Mouse (Mus musculus): ENCODE measurements around the gene Man2a2. TPM values are rescaled to one million over a fixed set of nuclear protein-coding genes. Genes with fewer than 3 reads are reported as not detected.
A peak's percentile ranks its signal among the peaks of the same experiment; 100 is the strongest.

The Man2a2 gene
- polyA plus RNA-seq, 1 experiment from 2014 or later = 21.6 TPM

DNA sequence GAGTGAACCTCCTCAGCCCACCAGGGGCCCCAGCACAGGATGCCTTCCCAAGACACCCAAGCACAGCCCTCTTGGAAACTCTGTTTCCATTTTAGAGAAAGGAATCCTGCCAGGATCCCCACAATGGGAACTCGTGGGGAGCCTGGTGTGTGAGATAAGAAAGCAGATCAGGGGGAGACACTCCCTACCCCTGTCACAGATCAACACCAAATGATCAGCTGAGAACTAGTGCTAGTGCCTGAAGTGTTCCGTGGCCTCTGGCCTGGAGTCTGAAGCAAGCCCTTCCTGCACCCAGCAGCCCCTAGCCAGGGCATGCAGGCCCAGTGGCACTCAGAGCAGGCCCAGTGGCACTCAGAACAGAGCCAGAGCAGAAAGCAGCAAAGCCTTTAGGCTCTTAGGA is 20.4 kb downstream of the Man2a2 start:
- no peak overlapping the region for H3K27ac ChIP-seq
- ATAC-seq (ENCODE audit: low FRiP score) (no peak), DNase-seq (ENCODE audit: low spot score) (no peak)
- no peak overlapping the region for H3K4me3 ChIP-seq (replicated peaks; ENCODE audit: low read length)
- 73% methylated on average over 2 of the region's 2 CpGs for WGBS
- no peaks in the 10 kb centered on the region for H3K27me3 ChIP-seq (ENCODE audit: control insufficient read depth, insufficient read depth, low read length)
- H3K9ac ChIP-seq = no peak overlapping the region
- H3K4me2 ChIP-seq (replicated peaks) = no peak overlapping the region
- no peaks in the 10 kb centered on the region for H3K4me1 ChIP-seq (replicated peaks; ENCODE audit: control insufficient read depth, insufficient read depth, low read length)
- H3K36me3 ChIP-seq (replicated peaks; ENCODE audit: control insufficient read depth, insufficient read depth) = peaks cover 53% of the 10 kb centered on the region
- H3K9me3 ChIP-seq (ENCODE audit: control insufficient read depth, low read length) = no peaks in the 10 kb centered on the region

DNA sequence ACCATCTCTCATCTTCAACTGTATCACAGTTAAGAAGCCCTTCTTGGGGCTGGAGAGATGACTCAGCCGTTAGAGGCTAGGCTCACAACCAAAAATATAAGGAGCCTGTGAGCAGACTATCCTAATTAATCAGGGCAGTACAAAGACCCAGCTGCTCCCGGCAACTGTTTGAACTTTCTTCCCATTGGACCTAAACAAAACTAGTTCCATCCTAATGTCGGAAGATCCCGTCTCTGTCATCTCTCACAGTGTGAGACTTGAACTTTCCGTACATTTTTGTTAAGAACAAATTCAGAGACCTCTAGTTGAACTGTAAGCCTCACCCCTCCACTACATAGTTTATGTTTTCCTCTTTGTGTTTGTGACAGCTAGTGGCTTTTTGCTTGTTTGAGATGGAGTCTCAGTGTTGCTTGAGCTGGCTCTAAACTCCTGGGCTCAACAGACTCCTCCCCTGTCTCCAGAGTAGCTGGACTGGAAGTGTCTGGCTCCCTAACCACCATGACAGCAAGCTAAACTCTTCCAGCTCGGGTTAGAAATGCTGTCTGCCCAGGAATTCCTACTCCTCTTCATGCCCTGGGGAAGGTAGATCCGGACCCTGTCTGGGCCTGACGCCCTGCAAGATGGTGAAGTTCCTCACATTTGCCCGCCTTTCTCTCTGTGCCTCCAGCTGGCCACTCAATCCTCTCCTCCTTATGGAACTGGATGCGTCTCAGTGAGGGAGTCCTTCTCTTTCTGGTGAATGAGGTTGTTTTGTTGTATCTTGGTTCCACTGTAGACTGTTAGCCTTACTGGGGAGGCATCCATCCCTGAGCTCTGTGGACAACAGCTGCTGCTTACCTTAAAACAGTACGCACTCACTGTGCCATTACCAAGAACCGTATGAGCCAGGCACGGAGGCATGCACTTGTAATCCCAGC is 23.2 kb downstream of the Man2a2 start:
- Histone ChIP-seq H3K9me3 (ENCODE audit: control insufficient read depth, low read length) (no peaks in the 10 kb centered on the region), H3K27me3 (ENCODE audit: control insufficient read depth, insufficient read depth, low read length) (no peaks in the 10 kb centered on the region), H3K4me2 (replicated peaks) (no peak overlapping the region), H3K27ac (no peak overlapping the region), H3K36me3 (replicated peaks; ENCODE audit: control insufficient read depth, insufficient read depth) (peaks cover 30% of the 10 kb centered on the region), H3K4me1 (replicated peaks; ENCODE audit: control insufficient read depth, insufficient read depth, low read length) (peaks cover 7% of the 10 kb centered on the region), H3K4me3 (replicated peaks; ENCODE audit: low read length) (no peak overlapping the region), H3K9ac (no peak overlapping the region)
- WGBS = 72% methylated on average over 13 of the region's 13 CpGs
- DNase-seq (ENCODE audit: low spot score) (no peak), ATAC-seq (ENCODE audit: low FRiP score) (no peak)

DNA sequence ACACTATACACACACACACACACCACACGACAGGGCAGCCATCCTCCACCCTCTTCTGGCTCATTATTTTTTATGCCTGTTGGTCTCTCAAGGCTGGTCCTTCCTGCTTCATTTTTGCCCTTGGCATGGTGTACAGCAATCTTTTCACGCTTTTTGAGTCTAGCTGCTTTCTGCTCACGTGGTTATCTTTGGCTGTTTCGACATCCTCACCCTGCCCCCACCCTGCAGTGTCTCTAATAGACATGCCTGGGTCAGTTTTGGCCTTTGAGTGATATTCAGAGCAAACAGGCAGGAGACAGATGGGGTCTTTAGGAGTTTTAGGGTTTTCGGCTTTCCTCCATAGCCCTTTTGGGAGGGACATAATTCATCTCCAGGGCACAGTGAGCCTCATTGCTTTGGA is 24.3 kb downstream of the Man2a2 start:
- Histone ChIP-seq H3K9ac (no peak overlapping the region), H3K9me3 (ENCODE audit: control insufficient read depth, low read length) (no peaks in the 10 kb centered on the region), H3K4me3 (replicated peaks; ENCODE audit: low read length) (no peak overlapping the region), H3K27me3 (ENCODE audit: control insufficient read depth, insufficient read depth, low read length) (no peaks in the 10 kb centered on the region), H3K4me1 (replicated peaks; ENCODE audit: control insufficient read depth, insufficient read depth, low read length) (peaks cover 17% of the 10 kb centered on the region), H3K4me2 (replicated peaks) (no peak overlapping the region), H3K27ac (no peak overlapping the region), H3K36me3 (replicated peaks; ENCODE audit: control insufficient read depth, insufficient read depth) (peaks cover 20% of the 10 kb centered on the region)
- WGBS = 89% methylated on average over 5 of the region's 5 CpGs
- no peak for DNase-seq (ENCODE audit: low spot score)
- ATAC-seq (ENCODE audit: low FRiP score) = no peak

DNA sequence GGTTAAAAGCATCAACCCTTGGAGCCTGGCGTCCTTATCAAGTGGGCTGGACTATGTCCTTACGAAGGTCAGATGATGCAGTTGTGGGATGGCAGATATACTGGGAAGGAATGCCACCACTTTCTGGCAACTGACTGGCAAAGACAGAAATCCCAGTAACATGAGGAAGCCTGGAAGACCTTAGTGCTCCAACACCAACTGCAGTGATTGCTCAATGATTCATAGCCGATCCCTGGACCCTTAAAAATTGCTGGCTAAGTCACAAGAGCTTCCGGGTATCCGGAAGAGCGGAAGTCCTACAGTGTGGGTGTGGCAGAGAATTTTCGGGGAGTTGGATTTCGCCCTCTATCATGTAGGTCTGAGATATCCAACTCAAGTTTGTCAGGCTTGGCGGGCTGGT is 25.0 kb downstream of the Man2a2 start:
- Histone ChIP-seq H3K27me3 (ENCODE audit: control insufficient read depth, insufficient read depth, low read length) (no peaks in the 10 kb centered on the region), H3K27ac (no peak overlapping the region), H3K36me3 (replicated peaks; ENCODE audit: control insufficient read depth, insufficient read depth) (peaks cover 14% of the 10 kb centered on the region), H3K9me3 (ENCODE audit: control insufficient read depth, low read length) (no peaks in the 10 kb centered on the region), H3K9ac (no peak overlapping the region), H3K4me1 (replicated peaks; ENCODE audit: control insufficient read depth, insufficient read depth, low read length) (peaks cover 22% of the 10 kb centered on the region), H3K4me3 (replicated peaks; ENCODE audit: low read length) (no peak overlapping the region), H3K4me2 (replicated peaks) (no peak overlapping the region)
- DNase-seq (ENCODE audit: low spot score) (no peak), ATAC-seq (ENCODE audit: low FRiP score) (no peak)
- 94% methylated on average over 9 of the region's 9 CpGs for WGBS

DNA sequence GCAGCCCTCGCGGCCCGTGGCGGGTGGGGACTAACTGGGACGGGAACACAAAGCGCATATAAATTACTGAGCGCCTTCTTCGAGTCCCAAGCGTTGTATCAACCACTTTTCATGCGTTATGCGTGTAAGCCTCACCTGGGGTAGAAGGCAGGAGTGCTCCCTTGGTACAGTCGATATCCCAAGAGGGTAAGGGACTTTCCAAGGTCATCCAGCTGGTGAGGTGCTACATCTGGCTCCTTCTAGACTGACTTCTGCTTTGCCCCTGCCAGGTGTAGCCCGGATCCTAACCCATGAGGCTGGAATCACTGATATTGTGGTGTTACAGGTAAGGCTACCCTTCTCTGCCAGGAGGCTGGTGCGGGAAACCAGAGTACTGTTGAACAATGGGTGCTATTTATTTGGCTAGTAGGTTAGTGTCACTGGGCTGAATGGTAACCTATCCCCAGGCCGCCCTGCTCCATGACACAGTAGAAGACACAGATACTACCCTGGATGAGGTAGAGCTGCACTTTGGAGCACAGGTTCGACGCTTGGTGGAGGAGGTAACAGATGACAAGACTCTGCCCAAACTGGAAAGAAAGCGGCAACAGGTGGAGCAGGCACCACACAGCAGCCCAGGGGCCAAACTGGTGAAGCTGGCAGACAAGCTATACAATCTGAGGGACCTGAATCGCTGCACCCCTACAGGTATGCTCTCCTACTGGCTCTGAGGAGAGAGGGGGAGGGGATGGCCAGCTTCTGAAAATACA is 27.7 kb downstream of the Man2a2 start:
- no peaks in the 10 kb centered on the region; the same call in 1 of the 2 replicates for H3K36me3 ChIP-seq (replicated peaks; ENCODE audit: control insufficient read depth, insufficient read depth)
- 26% methylated on average over 19 of the region's 19 CpGs for WGBS
- no peak for DNase-seq (ENCODE audit: low spot score)
- peak overlapping the region; percentile 81 for H3K9ac ChIP-seq
- peaks cover 40% of the 10 kb centered on the region for H3K4me1 ChIP-seq (replicated peaks; ENCODE audit: control insufficient read depth, insufficient read depth, low read length)
- H3K27ac ChIP-seq = peak overlapping the region; percentile 86
- H3K27me3 ChIP-seq (ENCODE audit: control insufficient read depth, insufficient read depth, low read length) = no peaks in the 10 kb centered on the region
- peak overlapping the region; percentile 47 for H3K4me3 ChIP-seq (replicated peaks; ENCODE audit: low read length)
- no peaks in the 10 kb centered on the region for H3K9me3 ChIP-seq (ENCODE audit: control insufficient read depth, low read length)
- peak; percentile 7; the same call in 1 of the 2 replicates for ATAC-seq (ENCODE audit: low FRiP score)
- H3K4me2 ChIP-seq (replicated peaks) = peak overlapping the region; percentile 86

DNA sequence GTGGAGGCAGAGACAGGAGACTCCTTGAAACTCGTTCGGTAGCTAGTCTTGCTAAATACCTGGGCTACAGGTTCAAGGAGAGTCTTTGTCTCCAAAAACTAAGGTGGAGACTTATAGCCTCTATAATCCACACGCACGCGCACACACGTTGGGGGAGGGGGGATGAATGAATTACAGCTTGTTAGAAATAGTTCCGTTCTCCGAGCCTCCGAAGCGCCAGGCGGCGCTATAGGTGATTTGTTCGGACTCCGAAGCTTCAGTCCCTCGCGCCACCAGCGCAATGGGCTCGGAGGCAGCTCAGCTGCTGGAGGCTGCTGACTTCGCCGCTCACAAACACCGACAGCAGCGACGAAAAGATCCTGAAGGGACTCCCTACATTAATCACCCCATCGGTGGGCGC is 28.3 kb downstream of the Man2a2 start, which contains the start of gene Hddc3:
Hddc3 (plus strand) TSS at position 247 of the 400 bp plus-strand sequence.
- Histone ChIP-seq H3K9ac (peak within 1 kb of the TSS; percentile 81), H3K27me3 (ENCODE audit: control insufficient read depth, insufficient read depth, low read length) (no peaks in the 10 kb centered on the region), H3K9me3 (ENCODE audit: control insufficient read depth, low read length) (no peaks in the 10 kb centered on the region), H3K36me3 (replicated peaks; ENCODE audit: control insufficient read depth, insufficient read depth) (peaks cover 3% of the 10 kb centered on the region; the same call in 1 of the 2 replicates), H3K4me3 (replicated peaks; ENCODE audit: low read length) (peak within 1 kb of the TSS; percentile 47), H3K4me1 (replicated peaks; ENCODE audit: control insufficient read depth, insufficient read depth, low read length) (peaks cover 46% of the 10 kb centered on the region), H3K27ac (peak within 1 kb of the TSS; percentile 86), H3K4me2 (replicated peaks) (peak within 1 kb of the TSS; percentile 86)
- ATAC-seq (ENCODE audit: low FRiP score) (peak; percentile 46), DNase-seq (ENCODE audit: low spot score) (peak; percentile 99)
- 1% methylated on average over 25 of the region's 25 CpGs for WGBS

DNA sequence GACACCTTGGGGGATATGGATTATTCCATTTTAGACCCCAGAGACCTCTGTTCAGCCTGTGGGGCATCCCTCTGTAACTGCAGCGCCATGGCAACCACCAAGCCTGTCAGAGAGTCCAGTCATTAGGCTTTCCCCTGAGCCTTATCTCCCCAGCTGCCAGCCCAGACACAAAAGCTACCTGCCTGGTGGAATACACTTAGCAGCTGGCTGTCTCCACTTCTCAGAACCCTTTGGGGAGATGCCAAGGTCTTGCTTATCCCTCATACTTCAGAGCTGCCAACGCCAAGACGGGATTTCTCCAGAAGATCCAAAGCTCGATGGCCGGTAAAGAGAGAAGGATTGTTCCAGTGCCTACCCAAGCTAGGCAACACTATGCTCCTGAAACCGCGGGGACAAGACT is 29.4 kb downstream of the Man2a2 start:
- Histone ChIP-seq H3K9me3 (ENCODE audit: control insufficient read depth, low read length) (no peaks in the 10 kb centered on the region), H3K4me3 (replicated peaks; ENCODE audit: low read length) (no peak overlapping the region), H3K4me2 (replicated peaks) (no peak overlapping the region), H3K36me3 (replicated peaks; ENCODE audit: control insufficient read depth, insufficient read depth) (peaks cover 12% of the 10 kb centered on the region), H3K9ac (no peak overlapping the region), H3K27me3 (ENCODE audit: control insufficient read depth, insufficient read depth, low read length) (no peaks in the 10 kb centered on the region), H3K4me1 (replicated peaks; ENCODE audit: control insufficient read depth, insufficient read depth, low read length) (peaks cover 52% of the 10 kb centered on the region), H3K27ac (peak overlapping the region; percentile 7; the same call in 1 of the 2 replicates)
- 58% methylated on average over 7 of the region's 7 CpGs for WGBS
- DNase-seq (ENCODE audit: low spot score) (no peak), ATAC-seq (ENCODE audit: low FRiP score) (no peak)

DNA sequence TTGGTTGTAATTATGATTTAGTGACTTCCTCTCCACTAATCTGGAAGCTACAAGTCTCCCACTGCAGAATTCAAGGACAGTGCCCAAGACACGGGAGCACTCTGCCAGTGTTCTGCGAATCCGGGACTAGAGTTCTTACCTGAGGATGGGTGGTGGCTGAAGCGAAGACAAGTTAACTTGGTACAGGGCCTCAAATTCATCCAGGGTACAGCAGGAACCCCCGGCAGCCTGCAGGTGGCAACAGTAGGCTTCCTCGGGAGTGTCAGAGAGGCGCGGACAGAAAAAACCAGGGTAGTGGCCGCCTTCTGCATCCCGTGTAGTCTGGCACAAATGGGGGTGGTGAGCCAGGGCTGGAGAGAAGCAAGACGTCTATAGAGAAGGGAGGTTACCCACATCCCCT is 30.4 kb downstream of the Man2a2 start, which contains the start of gene Unc45a:
Unc45a (minus strand) TSS at position 213 of the 400 bp plus-strand sequence.
- peaks cover 52% of the 10 kb centered on the region for H3K4me1 ChIP-seq (replicated peaks; ENCODE audit: control insufficient read depth, insufficient read depth, low read length)

More for the DNA sequence above, 30.4 kb downstream of the Man2a2 start, which contains the start of gene Unc45a:
- WGBS = 3% methylated on average over 11 of the region's 11 CpGs
- H3K27me3 ChIP-seq (ENCODE audit: control insufficient read depth, insufficient read depth, low read length) = no peaks in the 10 kb centered on the region
- ATAC-seq (ENCODE audit: low FRiP score) = peak; percentile 52
- H3K36me3 ChIP-seq (replicated peaks; ENCODE audit: control insufficient read depth, insufficient read depth) = peaks cover 22% of the 10 kb centered on the region
- H3K27ac ChIP-seq = peak within 1 kb of the TSS; percentile 90
- peak; percentile 64 for DNase-seq (ENCODE audit: low spot score)
- H3K4me3 ChIP-seq (replicated peaks; ENCODE audit: low read length) = peak within 1 kb of the TSS; percentile 72
- H3K4me2 ChIP-seq (replicated peaks) = peak within 1 kb of the TSS; percentile 83
- no peaks in the 10 kb centered on the region for H3K9me3 ChIP-seq (ENCODE audit: control insufficient read depth, low read length)
- H3K9ac ChIP-seq = peak within 1 kb of the TSS; percentile 80

All from hindbrain, embryonic 14.5 days (tissue).